Mouse (Mus musculus) liver, embryonic 16.5 days (tissue): ENCODE measurements around the gene Fry. TPM values are rescaled to one million over a fixed set of nuclear protein-coding genes. Genes with fewer than 3 reads are reported as not detected.

Experiments
- ATAC-seq: fragments of 200-750 bp; cut with Nextera tagmentation; 2 replicates; pipeline ENCODE4 v1.8.0; 2017; ENCODE audit warnings: low read depth, mild to moderate bottlenecking, moderate number of reproducible peaks, moderate library complexity
- H3K27ac ChIP-seq: fragments of 300-500 bp; sonication (generic); 2 replicates; pipeline ENCODE4 v1.5.1; 2014; ENCODE audit warnings: mild to moderate bottlenecking, low read length
- H3K27me3 ChIP-seq: fragments of 300-500 bp; sonication (generic); 2 replicates; pipeline ENCODE4 v1.6.1; 2014; ENCODE audit warnings: low read depth, low read length, mixed read lengths; ENCODE audit not compliant: control insufficient read depth, insufficient read depth
- H3K36me3 ChIP-seq: fragments of 300-500 bp; sonication (generic); 2 replicates; pipeline ENCODE4 v1.6.1; 2014; ENCODE audit warnings: mild to moderate bottlenecking; ENCODE audit not compliant: control insufficient read depth, insufficient read depth
- H3K4me1 ChIP-seq: fragments of 300-500 bp; sonication (generic); 2 replicates; pipeline ENCODE4 v1.6.1; 2014; ENCODE audit warnings: low read depth, low read length, mixed read lengths; ENCODE audit not compliant: control insufficient read depth
- H3K4me2 ChIP-seq: fragments of 300-500 bp; sonication (generic); 2 replicates; pipeline ENCODE4 v1.6.1; 2014; ENCODE audit warnings: low read depth, low read length, mixed read lengths
- H3K4me3 ChIP-seq: fragments of 300-500 bp; sonication (generic); 2 replicates; pipeline ENCODE4 v1.5.1; 2014; ENCODE audit warnings: low read depth, mild to moderate bottlenecking, low read length
- H3K9ac ChIP-seq: fragments of 300-500 bp; sonication (generic); 2 replicates; pipeline ENCODE4 v1.6.1; 2014; ENCODE audit warnings: low read depth, low read length
- H3K9me3 ChIP-seq: fragments of 300-500 bp; sonication (generic); replicated peaks from 2 replicates; pipeline ENCODE4 v1.6.1; 2016; ENCODE audit warnings: low read length; ENCODE audit not compliant: control insufficient read depth
- WGBS: fragments of 180-500 bp; shearing (Covaris S2); extraction: QIAGEN DNeasy Blood & Tissue Kit; methylation state at CpG from one replicate; pipeline ENCODE4 v1.1.7; 2014; ENCODE audit not compliant: insufficient replicate concordance; 5-methylcytosine and 5-hydroxymethylcytosine counted together
- polyA plus RNA-seq: library from polyadenylated mRNA; unstranded; fragments of >200 nt; fragmentation: Nextera tagmentation; extraction: Ambion mirVana; gene quantifications from 2 replicates; pipeline ENCODE4 v1.2.1, GENCODE M21; 2015

Gene Fry
- polyA plus RNA-seq, 1 experiment from 2014 or later, result 2.7 TPM

- WGBS, result 52% methylated on average over 6 of the region's 6 CpGs
- Histone ChIP-seq H3K4me1 (no peaks in the 10 kb centered on the region), H3K4me3 (no peak overlapping the region), H3K36me3 (peaks cover 2% of the 10 kb centered on the region; the same call in 1 of the 2 replicates), H3K27me3 (no peaks in the 10 kb centered on the region), H3K9ac (no peak overlapping the region), H3K9me3 (no peaks in the 10 kb centered on the region; the same call in 1 of the 2 replicates), H3K27ac (no peak overlapping the region), H3K4me2 (no peak overlapping the region)
- ATAC-seq, result no peak
Measured at GRCm38 (mm10) chr5:150418035-150418434, 299.6 kb downstream of the Fry start.

GRCm38 (mm10) chr5:150425038-150425437 is 306.6 kb downstream of the Fry start:
- H3K9ac ChIP-seq, result no peak overlapping the region
- no peaks in the 10 kb centered on the region for H3K4me1 ChIP-seq
- WGBS, result 57% methylated on average over 5 of the region's 5 CpGs
- H3K9me3 ChIP-seq, result no peaks in the 10 kb centered on the region
- no peak for ATAC-seq
- H3K36me3 ChIP-seq, result no peaks in the 10 kb centered on the region
- H3K4me2 ChIP-seq, result no peak overlapping the region
- H3K27ac ChIP-seq, result no peak overlapping the region
- no peak overlapping the region for H3K4me3 ChIP-seq
- no peaks in the 10 kb centered on the region for H3K27me3 ChIP-seq

GRCm38 (mm10) chr5:150426595-150426994 is 308.1 kb downstream of the Fry start:
- no peaks in the 10 kb centered on the region for H3K36me3 ChIP-seq
- no peaks in the 10 kb centered on the region for H3K27me3 ChIP-seq
- no peak overlapping the region for H3K9ac ChIP-seq
- no peak overlapping the region for H3K4me2 ChIP-seq
- no peaks in the 10 kb centered on the region for H3K4me1 ChIP-seq
- H3K9me3 ChIP-seq, result no peaks in the 10 kb centered on the region
- H3K4me3 ChIP-seq, result no peak overlapping the region
- ATAC-seq, result no peak
- 79% methylated on average over 3 of the region's 3 CpGs for WGBS
- H3K27ac ChIP-seq, result no peak overlapping the region

DNA sequence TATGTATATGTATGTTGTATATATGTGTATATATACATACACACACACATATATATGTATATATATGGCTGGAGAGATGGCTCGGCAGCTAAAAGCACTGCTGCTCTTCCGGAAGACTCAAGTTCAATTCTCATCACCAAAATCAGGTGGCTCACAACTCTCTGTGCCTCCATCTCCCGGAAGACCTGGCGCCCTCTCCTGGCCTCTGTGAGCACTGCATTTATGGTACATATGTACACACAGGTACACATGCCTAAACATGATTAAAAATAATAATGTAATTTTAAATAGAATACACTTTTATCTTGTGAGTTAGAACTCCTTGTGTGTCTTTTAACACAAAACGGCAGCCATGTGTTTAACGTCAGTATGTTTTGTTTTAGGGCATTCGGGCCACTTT is 312.8 kb downstream of the Fry start:
- no peak overlapping the region for H3K4me2 ChIP-seq
- H3K9ac ChIP-seq, result no peak overlapping the region
- no peaks in the 10 kb centered on the region for H3K9me3 ChIP-seq
- no peak overlapping the region for H3K27ac ChIP-seq
- no peak for ATAC-seq
- no peaks in the 10 kb centered on the region for H3K27me3 ChIP-seq
- no peak overlapping the region for H3K4me3 ChIP-seq
- 81% methylated on average over 7 of the region's 7 CpGs for whole genome bisulfite sequencing
- no peaks in the 10 kb centered on the region for H3K4me1 ChIP-seq
- H3K36me3 ChIP-seq, result no peaks in the 10 kb centered on the region

GRCm38 (mm10) chr5:150432960-150433359 is 314.5 kb downstream of the Fry start:
- H3K9ac ChIP-seq, result no peak overlapping the region
- H3K36me3 ChIP-seq, result no peaks in the 10 kb centered on the region
- H3K27ac ChIP-seq, result no peak overlapping the region
- H3K4me2 ChIP-seq, result no peak overlapping the region
- no peak for ATAC-seq
- H3K27me3 ChIP-seq, result no peaks in the 10 kb centered on the region
- H3K4me1 ChIP-seq, result no peaks in the 10 kb centered on the region
- H3K9me3 ChIP-seq, result no peaks in the 10 kb centered on the region
- 70% methylated on average over 2 of the region's 2 CpGs for WGBS
- H3K4me3 ChIP-seq, result no peak overlapping the region

DNA sequence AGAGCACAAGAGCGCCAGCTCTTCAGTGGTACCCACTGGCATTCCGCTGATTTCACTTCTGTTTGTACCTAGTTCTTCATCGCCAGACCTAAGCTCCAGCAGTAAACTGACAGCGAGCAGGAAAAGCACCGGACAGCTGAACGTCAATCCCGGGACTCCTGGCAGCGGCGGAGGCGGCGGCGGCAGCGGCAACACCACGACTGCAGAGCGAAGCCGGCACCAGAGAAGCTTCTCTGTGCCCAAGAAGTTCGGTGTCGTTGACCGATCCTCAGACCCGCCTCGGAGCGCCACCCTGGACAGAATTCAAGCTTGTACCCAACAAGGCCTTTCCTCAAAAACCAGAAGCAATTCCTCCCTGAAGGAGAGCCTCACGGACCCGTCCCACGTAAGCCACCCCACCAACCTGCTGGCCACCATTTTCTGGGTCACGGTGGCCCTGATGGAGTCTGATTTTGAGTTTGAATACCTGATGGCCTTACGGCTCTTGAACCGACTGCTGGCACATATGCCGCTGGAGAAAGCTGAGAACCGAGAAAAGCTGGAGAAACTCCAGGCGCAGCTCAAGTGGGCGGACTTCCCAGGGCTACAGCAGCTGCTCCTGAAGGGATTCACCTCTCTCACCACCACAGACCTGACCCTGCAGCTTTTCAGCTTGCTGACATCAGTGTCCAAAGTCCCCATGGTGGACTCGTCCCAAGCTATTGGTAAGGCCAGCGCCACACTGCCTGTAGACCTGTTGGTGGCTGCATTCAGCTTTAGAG is 318.4 kb downstream of the Fry start:
- Histone ChIP-seq H3K9me3 (no peaks in the 10 kb centered on the region), H3K9ac (peak overlapping the region; percentile 45), H3K27me3 (no peaks in the 10 kb centered on the region), H3K27ac (no peak overlapping the region), H3K4me3 (peak overlapping the region; percentile 45), H3K4me1 (no peaks in the 10 kb centered on the region), H3K36me3 (no peaks in the 10 kb centered on the region), H3K4me2 (peak overlapping the region; percentile 53)
- WGBS, result 55% methylated on average over 34 of the region's 34 CpGs
- ATAC-seq, result peak; percentile 63

- Histone ChIP-seq H3K4me3 (no peak overlapping the region), H3K4me2 (no peak overlapping the region), H3K27me3 (no peaks in the 10 kb centered on the region), H3K9ac (no peak overlapping the region), H3K9me3 (no peaks in the 10 kb centered on the region), H3K4me1 (no peaks in the 10 kb centered on the region), H3K27ac (no peak overlapping the region), H3K36me3 (no peaks in the 10 kb centered on the region)
- no peak for ATAC-seq
- WGBS, result 36% methylated on average over 7 of the region's 7 CpGs
Measured at GRCm38 (mm10) chr5:150441690-150442089, 323.2 kb downstream of the Fry start.

GRCm38 (mm10) chr5:150451281-150452003 is 333.0 kb downstream of the Fry start:
- Histone ChIP-seq H3K27ac (no peak overlapping the region), H3K4me3 (no peak overlapping the region), H3K9ac (no peak overlapping the region), H3K36me3 (peaks cover 4% of the 10 kb centered on the region; the same call in 1 of the 2 replicates), H3K27me3 (no peaks in the 10 kb centered on the region), H3K4me1 (no peaks in the 10 kb centered on the region), H3K9me3 (peaks cover 10% of the 10 kb centered on the region), H3K4me2 (no peak overlapping the region)
- no peak for ATAC-seq
- 75% methylated on average over 9 of the region's 9 CpGs for WGBS

- Histone ChIP-seq H3K27me3 (no peaks in the 10 kb centered on the region), H3K4me1 (no peaks in the 10 kb centered on the region), H3K9me3 (peaks cover 10% of the 10 kb centered on the region), H3K9ac (no peak overlapping the region), H3K4me3 (no peak overlapping the region), H3K36me3 (peaks cover 4% of the 10 kb centered on the region; the same call in 1 of the 2 replicates), H3K4me2 (no peak overlapping the region), H3K27ac (no peak overlapping the region)
- 54% methylated on average over 1 of the region's 1 CpGs for WGBS
- no peak for ATAC-seq
Measured at GRCm38 (mm10) chr5:150452004-150452626, 333.7 kb downstream of the Fry start.
